Mouse (Mus musculus): ENCODE results near the gene Dnajb7. TPM values are rescaled to one million over a fixed set of nuclear protein-coding genes. Genes with fewer than 3 reads are reported as not detected.

Gene Dnajb7
- polyA plus RNA-seq, 2 experiments = 1.4 TPM; not detected in 1

DNA sequence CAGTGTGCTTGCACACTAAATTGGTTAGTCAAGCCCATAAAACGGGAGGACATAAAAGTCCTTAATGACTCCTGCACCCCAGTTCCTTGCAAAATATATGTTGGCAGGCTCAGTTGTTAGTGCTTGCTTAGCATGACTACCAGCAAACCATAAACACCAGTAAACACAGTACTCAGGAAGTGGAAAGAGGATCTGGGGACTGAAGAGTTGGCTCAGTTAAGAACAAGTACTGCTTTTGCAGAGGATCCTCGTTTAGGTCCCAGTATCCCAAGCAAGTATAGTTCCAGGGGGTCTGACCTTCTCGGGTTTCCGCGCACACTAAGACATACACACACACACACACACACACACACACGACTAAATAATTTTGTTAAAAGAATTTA, 47.1 kb downstream of the Dnajb7 start:
- Histone ChIP-seq H3K9ac (ENCODE audit: low read depth, low read length, severe bottlenecking) (peak overlapping the region; percentile 83; the same call in 1 of the 2 replicates), H3K4me1 (ENCODE audit: control insufficient read depth, insufficient read depth, low read length) (peaks cover 6% of the 10 kb centered on the region), H3K4me3 (replicated peaks; ENCODE audit: low read length) (peak overlapping the region; percentile 77), H3K27me3 (ENCODE audit: control insufficient read depth, insufficient read depth, low read length) (no peaks in the 10 kb centered on the region), H3K36me3 (ENCODE audit: control insufficient read depth, insufficient read depth, low read length) (peaks cover 33% of the 10 kb centered on the region), H3K27ac (replicated peaks; ENCODE audit: low read depth, low read length) (peak overlapping the region; percentile 78), H3K9me3 (ENCODE audit: control insufficient read depth, low read length) (no peaks in the 10 kb centered on the region), H3K4me2 (replicated peaks; ENCODE audit: low read depth, low read length, severe bottlenecking) (peak overlapping the region; percentile 67)
- no peak for TF ChIP-seq POLR2A (IDR thresholded peaks at IDR 0.05; ENCODE audit: borderline replicate concordance, extremely low read depth, insufficient read depth, insufficient read length)
- ATAC-seq (ENCODE audit: low FRiP score, low read depth) = peak; percentile 57
- DNase-seq (ENCODE audit: low spot score) = no peak
- WGBS = 28% methylated on average over 6 of the region's 6 CpGs

DNA sequence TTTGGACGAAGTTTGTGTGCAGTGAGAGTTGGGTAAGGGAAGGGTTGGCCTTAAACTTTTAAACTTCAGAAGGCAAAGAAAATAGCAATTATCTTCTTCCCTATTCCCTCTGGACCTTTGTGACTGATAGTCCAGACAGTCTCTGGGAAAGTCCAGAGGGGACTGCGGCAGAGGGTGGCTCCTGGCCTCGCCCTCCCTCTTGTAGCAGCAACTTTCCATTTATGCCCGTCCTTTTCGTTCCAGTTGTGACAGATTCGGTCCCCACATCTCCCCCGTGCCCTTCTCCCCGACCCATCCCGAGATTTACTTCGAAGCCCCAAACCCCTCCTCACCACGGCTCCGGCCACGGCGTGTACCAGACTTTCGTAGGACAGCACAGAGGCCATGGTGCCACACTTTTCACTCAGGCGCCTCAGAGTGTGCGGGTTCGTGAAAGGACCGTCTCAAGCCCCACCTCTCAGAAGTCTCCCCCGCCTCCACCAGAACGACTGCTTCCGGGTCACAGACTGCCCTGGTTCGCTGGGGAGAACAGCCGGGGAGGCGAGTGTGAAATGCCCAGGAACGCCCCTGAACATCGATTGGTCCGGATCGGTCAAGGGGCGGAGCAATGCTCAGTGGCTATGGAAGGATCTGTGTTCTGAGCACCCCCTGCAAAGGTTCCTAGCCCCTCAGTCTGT, 47.6 kb downstream of the Dnajb7 start, which contains the start of gene Slc25a17:
Gene Slc25a17 (minus strand): TSS at position 468 of the 677 bp plus-strand sequence.
- Histone ChIP-seq H3K9ac (ENCODE audit: low read depth, low read length, severe bottlenecking) (peak within 1 kb of the TSS; percentile 83), H3K4me3 (replicated peaks; ENCODE audit: low read length) (peak within 1 kb of the TSS; percentile 77), H3K9me3 (ENCODE audit: control insufficient read depth, low read length) (no peaks in the 10 kb centered on the region), H3K36me3 (ENCODE audit: control insufficient read depth, insufficient read depth, low read length) (peaks cover 28% of the 10 kb centered on the region), H3K27ac (replicated peaks; ENCODE audit: low read depth, low read length) (peak within 1 kb of the TSS; percentile 78), H3K4me1 (ENCODE audit: control insufficient read depth, insufficient read depth, low read length) (peaks cover 6% of the 10 kb centered on the region), H3K27me3 (ENCODE audit: control insufficient read depth, insufficient read depth, low read length) (no peaks in the 10 kb centered on the region), H3K4me2 (replicated peaks; ENCODE audit: low read depth, low read length, severe bottlenecking) (peak within 1 kb of the TSS; percentile 67)
- TF ChIP-seq POLR2A (IDR thresholded peaks at IDR 0.05; ENCODE audit: borderline replicate concordance, extremely low read depth, insufficient read depth, insufficient read length) = peak; percentile 57; the same call in 1 of the 2 replicates
- ATAC-seq (ENCODE audit: low FRiP score, low read depth) (peak; percentile 99), DNase-seq (ENCODE audit: low spot score) (peak; percentile 98)
- 3% methylated on average over 30 of the region's 30 CpGs for WGBS

DNA sequence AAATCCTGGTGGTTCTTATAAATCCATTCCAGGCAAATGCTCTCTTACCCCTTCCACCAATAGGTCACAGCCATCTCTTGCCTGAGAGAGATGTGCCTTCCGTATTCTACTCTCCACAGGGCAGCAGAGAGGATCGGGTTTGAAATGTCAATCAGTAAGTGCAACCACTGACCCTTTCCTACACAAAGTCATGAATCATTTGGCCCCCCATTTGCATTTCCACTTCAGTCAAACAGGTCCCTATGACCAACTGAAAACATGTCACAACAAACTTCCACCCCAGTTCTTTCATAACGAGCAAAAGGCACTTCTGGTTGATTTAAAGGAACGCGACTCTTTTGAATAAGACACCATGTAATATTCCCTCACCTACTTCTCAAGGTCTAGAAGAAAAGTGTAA, 48.7 kb downstream of the Dnajb7 start:
- TF ChIP-seq POLR2A (IDR thresholded peaks at IDR 0.05; ENCODE audit: borderline replicate concordance, extremely low read depth, insufficient read depth, insufficient read length) = no peak
- Histone ChIP-seq H3K36me3 (ENCODE audit: control insufficient read depth, insufficient read depth, low read length) (peaks cover 18% of the 10 kb centered on the region), H3K9me3 (ENCODE audit: control insufficient read depth, low read length) (no peaks in the 10 kb centered on the region), H3K27ac (replicated peaks; ENCODE audit: low read depth, low read length) (no peak overlapping the region), H3K4me1 (ENCODE audit: control insufficient read depth, insufficient read depth, low read length) (peaks cover 6% of the 10 kb centered on the region), H3K4me2 (replicated peaks; ENCODE audit: low read depth, low read length, severe bottlenecking) (peak overlapping the region; percentile 67), H3K4me3 (replicated peaks; ENCODE audit: low read length) (peak overlapping the region; percentile 77), H3K9ac (ENCODE audit: low read depth, low read length, severe bottlenecking) (no peak overlapping the region), H3K27me3 (ENCODE audit: control insufficient read depth, insufficient read depth, low read length) (no peaks in the 10 kb centered on the region)
- 81% methylated on average over 5 of the region's 5 CpGs for WGBS
- DNase-seq (ENCODE audit: low spot score) (no peak), ATAC-seq (ENCODE audit: low FRiP score, low read depth) (no peak)

DNA sequence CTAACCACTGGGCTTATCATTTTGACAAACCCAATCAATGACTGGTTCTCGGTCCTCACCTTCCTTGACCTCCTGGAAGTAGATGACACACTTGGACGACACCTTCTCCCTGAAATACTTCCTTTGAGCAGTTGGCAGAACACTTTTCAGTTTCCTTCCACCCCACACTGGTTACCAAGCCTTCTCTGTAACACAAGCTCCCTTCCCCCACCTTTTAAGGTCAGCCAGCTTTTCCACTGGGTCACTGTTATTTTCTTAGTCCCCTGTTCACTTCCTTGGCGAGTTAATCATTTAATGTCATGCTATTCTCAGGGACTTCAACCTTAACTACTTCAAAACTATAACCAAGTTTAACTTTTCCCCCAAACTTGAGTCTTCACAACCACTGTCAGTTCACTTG, 49.2 kb downstream of the Dnajb7 start:
- H3K4me1 ChIP-seq (ENCODE audit: control insufficient read depth, insufficient read depth, low read length) = peaks cover 6% of the 10 kb centered on the region
- no peak overlapping the region for H3K4me3 ChIP-seq (replicated peaks; ENCODE audit: low read length)
- no peak for ATAC-seq (ENCODE audit: low FRiP score, low read depth)
- WGBS = 87% methylated on average over 3 of the region's 3 CpGs
- no peak for TF ChIP-seq POLR2A (IDR thresholded peaks at IDR 0.05; ENCODE audit: borderline replicate concordance, extremely low read depth, insufficient read depth, insufficient read length)
- no peaks in the 10 kb centered on the region for H3K9me3 ChIP-seq (ENCODE audit: control insufficient read depth, low read length)
- H3K36me3 ChIP-seq (ENCODE audit: control insufficient read depth, insufficient read depth, low read length) = peaks cover 18% of the 10 kb centered on the region
- DNase-seq (ENCODE audit: low spot score) = no peak
- no peak overlapping the region for H3K9ac ChIP-seq (ENCODE audit: low read depth, low read length, severe bottlenecking)
- no peak overlapping the region for H3K27ac ChIP-seq (replicated peaks; ENCODE audit: low read depth, low read length)
- H3K27me3 ChIP-seq (ENCODE audit: control insufficient read depth, insufficient read depth, low read length) = no peaks in the 10 kb centered on the region
- no peak overlapping the region for H3K4me2 ChIP-seq (replicated peaks; ENCODE audit: low read depth, low read length, severe bottlenecking)

DNA sequence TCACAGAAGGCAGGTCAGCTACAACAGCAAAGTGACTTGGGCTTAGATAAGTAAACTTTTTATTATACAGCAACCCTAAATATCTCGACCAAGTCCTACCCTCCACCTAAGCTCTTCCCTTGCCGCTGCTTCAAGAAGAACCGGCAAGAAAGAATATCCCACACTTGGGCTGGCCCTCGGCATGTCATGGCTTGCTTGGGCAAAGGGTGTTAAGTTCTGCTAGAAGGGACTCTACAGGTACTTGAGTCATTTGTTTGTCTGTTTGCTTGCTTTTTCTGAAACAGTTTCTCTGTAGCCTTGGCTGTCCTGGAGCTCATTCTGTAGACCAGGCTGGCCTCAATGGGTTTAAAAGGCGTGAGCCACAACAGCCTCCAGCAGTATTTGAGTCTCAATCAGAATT, 51.2 kb downstream of the Dnajb7 start:
- Histone ChIP-seq H3K4me2 (replicated peaks; ENCODE audit: low read depth, low read length, severe bottlenecking) (no peak overlapping the region), H3K9ac (ENCODE audit: low read depth, low read length, severe bottlenecking) (no peak overlapping the region), H3K36me3 (ENCODE audit: control insufficient read depth, insufficient read depth, low read length) (0 out of 2 replicates have a peak, but pooled peaks cover 4% of the 10 kb centered on the region), H3K27ac (replicated peaks; ENCODE audit: low read depth, low read length) (0 out of 2 replicates have a peak overlapping the region, but pooled peaks have one; percentile 20), H3K9me3 (ENCODE audit: control insufficient read depth, low read length) (no peaks in the 10 kb centered on the region), H3K4me3 (replicated peaks; ENCODE audit: low read length) (no peak overlapping the region), H3K27me3 (ENCODE audit: control insufficient read depth, insufficient read depth, low read length) (no peaks in the 10 kb centered on the region), H3K4me1 (ENCODE audit: control insufficient read depth, insufficient read depth, low read length) (peaks cover 6% of the 10 kb centered on the region)
- DNase-seq (ENCODE audit: low spot score) (no peak), ATAC-seq (ENCODE audit: low FRiP score, low read depth) (no peak)
- no peak for TF ChIP-seq POLR2A (IDR thresholded peaks at IDR 0.05; ENCODE audit: borderline replicate concordance, extremely low read depth, insufficient read depth, insufficient read length)
- WGBS = 27% methylated on average over 5 of the region's 5 CpGs

Other genes with a start within 250 kb of the Dnajb7 start
- 29.8 and 39.1 TPM in 2 replicates for gene Mrtfa, start 217.5 kb downstream of the Dnajb7 start, polyA plus RNA-seq (2012; rRNA removed)
- 25.2 and 30.0 TPM in 2 replicates for gene Mrtfa, start 217.5 kb downstream of the Dnajb7 start, polyA plus RNA-seq (2014; fragmentation: Nextera tagmentation; extraction: Ambion mirVana)
- gene Mchr1, start 172.8 kb downstream of the Dnajb7 start, polyA plus RNA-seq (2012; rRNA removed) = 1.6 and 1.7 TPM in 2 replicates
- gene Mchr1, start 172.8 kb downstream of the Dnajb7 start, polyA plus RNA-seq (2014; fragmentation: Nextera tagmentation; extraction: Ambion mirVana) = 0.93 and 1.2 TPM in 2 replicates
- gene Slc25a17, start 47.5 kb downstream of the Dnajb7 start, polyA plus RNA-seq (2012; rRNA removed) = 94.6 and 97.3 TPM in 2 replicates
- 124 and 126 TPM in 2 replicates for gene Slc25a17, start 47.5 kb downstream of the Dnajb7 start, polyA plus RNA-seq (2014; fragmentation: Nextera tagmentation; extraction: Ambion mirVana)
- 44.0 and 81.7 TPM in 2 replicates for gene St13, start 8.2 kb downstream of the Dnajb7 start, polyA plus RNA-seq (2012; rRNA removed)
- 137 and 141 TPM in 2 replicates for gene St13, start 8.2 kb downstream of the Dnajb7 start, polyA plus RNA-seq (2014; fragmentation: Nextera tagmentation; extraction: Ambion mirVana)
- gene Xpnpep3, start 8.2 kb downstream of the Dnajb7 start, polyA plus RNA-seq (2012; rRNA removed) = 10.4 and 10.5 TPM in 2 replicates
- 6.6 and 7.7 TPM in 2 replicates for gene Xpnpep3, start 8.2 kb downstream of the Dnajb7 start, polyA plus RNA-seq (2014; fragmentation: Nextera tagmentation; extraction: Ambion mirVana)
- gene Rbx1, start 58.0 kb upstream of the Dnajb7 start, polyA plus RNA-seq (2012; rRNA removed) = 154 and 233 TPM in 2 replicates
- 515 and 532 TPM in 2 replicates for gene Rbx1, start 58.0 kb upstream of the Dnajb7 start, polyA plus RNA-seq (2014; fragmentation: Nextera tagmentation; extraction: Ambion mirVana)
- gene Ep300, start 177.1 kb upstream of the Dnajb7 start, polyA plus RNA-seq (2012; rRNA removed) = 38.2 and 42.5 TPM in 2 replicates
- gene Ep300, start 177.1 kb upstream of the Dnajb7 start, polyA plus RNA-seq (2014; fragmentation: Nextera tagmentation; extraction: Ambion mirVana) = 20.2 and 22.3 TPM in 2 replicates